Mouse (Mus musculus): Measurements from ENCODE around the gene Cmss1. TPM values are rescaled to one million over a fixed set of nuclear protein-coding genes. Genes with fewer than 3 reads are reported as not detected.

The Cmss1 gene
- polyA plus RNA-seq (2015; fragmentation: Nextera tagmentation; extraction: Ambion mirVana): 51.4 and 56.3 TPM in 2 replicates

GRCm38 (mm10) chr16:57606444-57607227, at the start of gene Cmss1:
Cmss1 (minus strand) TSS chr16:57606864.
- ATAC-seq (ENCODE audit: low FRiP score, low TSS enrichment): peak; percentile 90
- Histone ChIP-seq H3K4me3 (ENCODE audit: low read length) (peak within 1 kb of the TSS; percentile 97), H3K9ac (replicated peaks; ENCODE audit: low read length) (peak within 1 kb of the TSS; percentile 81), H3K9me3 (ENCODE audit: low read length) (no peaks in the 10 kb centered on the region), H3K27me3 (ENCODE audit: insufficient read depth, low read length) (no peaks in the 10 kb centered on the region), H3K27ac (ENCODE audit: low read length) (peak within 1 kb of the TSS; percentile 67; the same call in 1 of the 2 replicates), H3K4me1 (ENCODE audit: insufficient read depth, low read length) (peaks cover 14% of the 10 kb centered on the region), H3K36me3 (ENCODE audit: insufficient read depth, low read length) (no peaks in the 10 kb centered on the region), H3K4me2 (replicated peaks; ENCODE audit: low read depth, low read length) (peak within 1 kb of the TSS; percentile 83)
- under 1% methylated on average over 64 of the region's 64 CpGs for WGBS

GRCm38 (mm10) chr16:57649888-57650287, 43.2 kb upstream of the Cmss1 start:
- H3K4me1 ChIP-seq (ENCODE audit: insufficient read depth, low read length): no peaks in the 10 kb centered on the region
- ATAC-seq (ENCODE audit: low FRiP score, low TSS enrichment): peak; percentile 78
- no peak overlapping the region for H3K4me3 ChIP-seq (ENCODE audit: low read length)
- no peak overlapping the region for H3K27ac ChIP-seq (ENCODE audit: low read length)
- no peaks in the 10 kb centered on the region for H3K36me3 ChIP-seq (ENCODE audit: insufficient read depth, low read length)
- no peaks in the 10 kb centered on the region for H3K27me3 ChIP-seq (ENCODE audit: insufficient read depth, low read length)
- no peaks in the 10 kb centered on the region for H3K9me3 ChIP-seq (ENCODE audit: low read length)
- no peak overlapping the region for H3K9ac ChIP-seq (replicated peaks; ENCODE audit: low read length)
- 47% methylated on average over 2 of the region's 2 CpGs for WGBS
- no peak overlapping the region for H3K4me2 ChIP-seq (replicated peaks; ENCODE audit: low read depth, low read length)

GRCm38 (mm10) chr16:57641346-57641885, 34.8 kb upstream of the Cmss1 start:
- Histone ChIP-seq H3K4me1 (ENCODE audit: insufficient read depth, low read length) (no peaks in the 10 kb centered on the region), H3K27me3 (ENCODE audit: insufficient read depth, low read length) (0 out of 2 replicates have a peak, but pooled peaks cover 2% of the 10 kb centered on the region), H3K4me2 (replicated peaks; ENCODE audit: low read depth, low read length) (no peak overlapping the region), H3K36me3 (ENCODE audit: insufficient read depth, low read length) (no peaks in the 10 kb centered on the region), H3K27ac (ENCODE audit: low read length) (no peak overlapping the region), H3K9me3 (ENCODE audit: low read length) (no peaks in the 10 kb centered on the region), H3K9ac (replicated peaks; ENCODE audit: low read length) (no peak overlapping the region), H3K4me3 (ENCODE audit: low read length) (no peak overlapping the region)
- ATAC-seq (ENCODE audit: low FRiP score, low TSS enrichment): no peak
- WGBS: 81% methylated on average over 10 of the region's 10 CpGs

GRCm38 (mm10) chr16:57634766-57635165, 28.1 kb upstream of the Cmss1 start:
- Histone ChIP-seq H3K4me3 (ENCODE audit: low read length) (no peak overlapping the region), H3K9me3 (ENCODE audit: low read length) (no peaks in the 10 kb centered on the region), H3K9ac (replicated peaks; ENCODE audit: low read length) (no peak overlapping the region), H3K27me3 (ENCODE audit: insufficient read depth, low read length) (no peaks in the 10 kb centered on the region), H3K27ac (ENCODE audit: low read length) (no peak overlapping the region), H3K4me2 (replicated peaks; ENCODE audit: low read depth, low read length) (no peak overlapping the region), H3K4me1 (ENCODE audit: insufficient read depth, low read length) (no peaks in the 10 kb centered on the region), H3K36me3 (ENCODE audit: insufficient read depth, low read length) (no peaks in the 10 kb centered on the region)
- 54% methylated on average over 5 of the region's 5 CpGs for WGBS
- no peak for ATAC-seq (ENCODE audit: low FRiP score, low TSS enrichment)

- no peak overlapping the region for H3K9ac ChIP-seq (replicated peaks; ENCODE audit: low read length)
- H3K27me3 ChIP-seq (ENCODE audit: insufficient read depth, low read length): no peaks in the 10 kb centered on the region
- H3K36me3 ChIP-seq (ENCODE audit: insufficient read depth, low read length): no peaks in the 10 kb centered on the region
- no peak overlapping the region for H3K4me2 ChIP-seq (replicated peaks; ENCODE audit: low read depth, low read length)
- no peaks in the 10 kb centered on the region for H3K9me3 ChIP-seq (ENCODE audit: low read length)
- 6% methylated on average over 6 of the region's 6 CpGs for WGBS
- ATAC-seq (ENCODE audit: low FRiP score, low TSS enrichment): peak; percentile 87; the same call in 1 of the 2 replicates
- no peak overlapping the region for H3K4me3 ChIP-seq (ENCODE audit: low read length)
- H3K27ac ChIP-seq (ENCODE audit: low read length): no peak overlapping the region
- no peaks in the 10 kb centered on the region for H3K4me1 ChIP-seq (ENCODE audit: insufficient read depth, low read length)
These were observed 27.5 kb upstream of the Cmss1 start for GRCm38 (mm10) chr16:57634191-57634590.

- Histone ChIP-seq H3K36me3 (ENCODE audit: insufficient read depth, low read length) (no peaks in the 10 kb centered on the region), H3K4me3 (ENCODE audit: low read length) (no peak overlapping the region), H3K4me2 (replicated peaks; ENCODE audit: low read depth, low read length) (no peak overlapping the region), H3K4me1 (ENCODE audit: insufficient read depth, low read length) (peaks cover 4% of the 10 kb centered on the region), H3K27me3 (ENCODE audit: insufficient read depth, low read length) (no peaks in the 10 kb centered on the region), H3K9ac (replicated peaks; ENCODE audit: low read length) (no peak overlapping the region), H3K9me3 (ENCODE audit: low read length) (no peaks in the 10 kb centered on the region), H3K27ac (ENCODE audit: low read length) (no peak overlapping the region)
- WGBS: 3% methylated on average over 1 of the region's 1 CpGs
- ATAC-seq (ENCODE audit: low FRiP score, low TSS enrichment): no peak
These were observed 5.1 kb upstream of the Cmss1 start for GRCm38 (mm10) chr16:57611768-57612167.

- no peak overlapping the region for H3K27ac ChIP-seq (ENCODE audit: low read length)
- H3K4me3 ChIP-seq (ENCODE audit: low read length): no peak overlapping the region
- no peak overlapping the region for H3K9ac ChIP-seq (replicated peaks; ENCODE audit: low read length)
- no peaks in the 10 kb centered on the region for H3K27me3 ChIP-seq (ENCODE audit: insufficient read depth, low read length)
- H3K4me2 ChIP-seq (replicated peaks; ENCODE audit: low read depth, low read length): no peak overlapping the region
- ATAC-seq (ENCODE audit: low FRiP score, low TSS enrichment): no peak
- H3K36me3 ChIP-seq (ENCODE audit: insufficient read depth, low read length): no peaks in the 10 kb centered on the region
- no peaks in the 10 kb centered on the region for H3K9me3 ChIP-seq (ENCODE audit: low read length)
- peaks cover 10% of the 10 kb centered on the region for H3K4me1 ChIP-seq (ENCODE audit: insufficient read depth, low read length)
These were observed 5.6 kb downstream of the Cmss1 start for GRCm38 (mm10) chr16:57601031-57601430.

- no peak overlapping the region for H3K9ac ChIP-seq (replicated peaks; ENCODE audit: low read length)
- H3K36me3 ChIP-seq (ENCODE audit: insufficient read depth, low read length): no peaks in the 10 kb centered on the region
- 90% methylated on average over 4 of the region's 4 CpGs for WGBS
- H3K4me3 ChIP-seq (ENCODE audit: low read length): no peak overlapping the region
- no peak for ATAC-seq (ENCODE audit: low FRiP score, low TSS enrichment)
- H3K4me1 ChIP-seq (ENCODE audit: insufficient read depth, low read length): no peaks in the 10 kb centered on the region
- H3K9me3 ChIP-seq (ENCODE audit: low read length): no peaks in the 10 kb centered on the region
- H3K27ac ChIP-seq (ENCODE audit: low read length): no peak overlapping the region
- H3K27me3 ChIP-seq (ENCODE audit: insufficient read depth, low read length): no peaks in the 10 kb centered on the region
- no peak overlapping the region for H3K4me2 ChIP-seq (replicated peaks; ENCODE audit: low read depth, low read length)
These were observed 9.2 kb downstream of the Cmss1 start for GRCm38 (mm10) chr16:57597295-57597957.

- H3K4me2 ChIP-seq (replicated peaks; ENCODE audit: low read depth, low read length): no peak overlapping the region
- no peaks in the 10 kb centered on the region for H3K4me1 ChIP-seq (ENCODE audit: insufficient read depth, low read length)
- no peak overlapping the region for H3K9ac ChIP-seq (replicated peaks; ENCODE audit: low read length)
- H3K27ac ChIP-seq (ENCODE audit: low read length): no peak overlapping the region
- no peaks in the 10 kb centered on the region for H3K27me3 ChIP-seq (ENCODE audit: insufficient read depth, low read length)
- 36% methylated on average over 7 of the region's 7 CpGs for WGBS
- H3K4me3 ChIP-seq (ENCODE audit: low read length): no peak overlapping the region
- no peaks in the 10 kb centered on the region for H3K36me3 ChIP-seq (ENCODE audit: insufficient read depth, low read length)
- no peaks in the 10 kb centered on the region for H3K9me3 ChIP-seq (ENCODE audit: low read length)
- ATAC-seq (ENCODE audit: low FRiP score, low TSS enrichment): 0 out of 2 replicates have a peak, but pooled peaks have one; percentile 39
These were observed 13.1 kb downstream of the Cmss1 start for GRCm38 (mm10) chr16:57593422-57594157.
